Mouse (Mus musculus): ENCODE results near the gene Map2k2.
A peak's percentile ranks its signal among the peaks of the same experiment; 100 is the strongest.
"Not testable (repeated sequence)": the region's sequence is repeated elsewhere in the genome, so short reads cannot be mapped to it uniquely, and the experiment has no call there.

Gene Map2k2

DNA sequence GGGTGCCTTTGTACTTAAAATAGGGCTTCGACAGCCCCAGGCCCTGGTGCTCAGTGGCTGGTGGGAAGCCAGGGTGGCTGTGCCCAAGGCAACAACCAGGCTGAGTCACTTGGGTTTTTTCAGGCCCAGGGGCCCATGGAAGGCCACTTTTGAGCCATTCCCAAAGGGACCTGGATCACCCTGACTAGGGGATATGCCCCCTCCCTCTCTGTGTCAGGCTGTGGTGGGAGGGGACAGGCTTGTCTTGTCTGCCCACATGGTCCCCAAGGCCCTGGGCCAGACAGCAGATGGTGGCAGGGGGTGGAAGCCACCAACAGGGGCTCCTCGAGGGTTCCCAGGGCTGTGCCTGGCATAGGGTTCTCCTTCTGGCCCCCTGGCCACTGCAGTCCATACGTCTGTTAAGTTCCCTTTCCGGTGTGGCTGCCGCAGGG is 36.9 kb downstream of the Map2k2 start:
- DNase-seq (ENCODE audit: extremely low read depth, low read depth): no peak

DNA sequence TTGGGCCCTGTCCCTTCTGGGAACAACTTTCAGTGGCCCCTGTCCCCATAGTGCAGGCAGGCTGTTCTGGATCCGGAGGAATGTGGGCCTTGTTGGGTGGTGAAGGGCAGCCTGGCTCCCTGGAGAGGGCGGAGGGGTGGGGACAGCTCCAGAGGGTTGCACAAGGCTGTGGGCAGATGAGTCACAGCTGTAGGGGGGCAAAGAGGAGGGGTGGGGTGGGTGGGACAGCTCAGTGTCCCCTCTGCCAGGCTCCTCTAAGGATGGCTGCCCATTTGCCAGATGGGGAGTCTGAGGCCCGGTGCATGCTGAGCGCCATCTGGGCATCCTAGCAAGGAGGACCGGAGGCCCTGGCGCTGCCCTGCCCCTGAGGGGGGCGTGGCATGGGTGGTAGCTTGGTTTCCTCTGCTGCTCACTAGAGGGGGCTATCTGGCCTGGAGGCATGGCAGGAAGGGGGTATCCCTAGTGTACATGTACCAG is 37.5 kb downstream of the Map2k2 start:
- no peak for DNase-seq (ENCODE audit: extremely low read depth, low read depth)

DNA sequence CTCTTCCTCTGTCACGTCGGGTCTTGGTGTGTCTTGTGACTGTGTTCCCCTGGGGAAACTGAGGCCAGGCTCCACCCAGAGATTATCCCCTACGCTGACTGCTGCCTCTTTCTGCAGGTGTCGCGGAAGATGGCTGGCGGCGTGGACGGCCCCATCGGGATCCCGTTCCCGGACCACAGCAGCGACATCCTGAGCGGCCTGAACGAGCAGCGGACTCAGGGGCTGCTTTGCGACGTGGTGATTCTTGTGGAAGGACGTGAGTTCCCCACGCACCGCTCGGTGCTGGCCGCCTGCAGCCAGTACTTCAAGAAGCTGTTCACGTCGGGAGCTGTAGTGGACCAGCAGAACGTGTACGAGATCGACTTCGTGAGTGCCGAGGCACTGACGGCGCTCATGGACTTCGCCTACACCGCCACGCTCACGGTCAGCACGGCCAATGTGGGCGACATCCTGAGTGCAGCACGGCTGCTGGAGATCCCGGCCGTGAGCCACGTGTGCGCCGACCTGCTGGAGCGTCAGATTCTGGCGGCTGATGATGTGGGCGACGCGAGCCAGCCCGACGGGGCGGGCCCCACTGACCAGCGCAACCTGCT is 38.2 kb downstream of the Map2k2 start:
- no peak for DNase-seq (ENCODE audit: extremely low read depth, low read depth)

DNA sequence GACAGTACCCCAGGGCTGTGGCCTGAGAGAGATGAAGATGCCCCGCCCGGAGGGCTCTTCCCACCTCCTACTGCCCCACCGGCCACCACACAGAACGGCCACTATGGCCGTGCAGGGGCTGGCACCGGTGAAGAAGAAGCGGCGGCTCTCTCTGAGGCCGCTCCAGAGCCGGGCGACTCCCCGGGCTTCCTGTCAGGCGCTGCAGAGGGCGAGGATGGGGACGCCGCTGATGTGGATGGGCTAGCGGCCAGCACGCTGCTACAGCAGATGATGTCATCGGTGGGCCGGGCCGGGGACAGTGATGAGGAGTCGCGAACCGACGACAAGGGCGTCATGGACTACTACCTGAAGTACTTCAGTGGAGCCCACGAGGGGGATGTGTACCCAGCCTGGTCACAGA is 39.0 kb downstream of the Map2k2 start:
- DNase-seq (ENCODE audit: extremely low read depth, low read depth): no peak

DNA sequence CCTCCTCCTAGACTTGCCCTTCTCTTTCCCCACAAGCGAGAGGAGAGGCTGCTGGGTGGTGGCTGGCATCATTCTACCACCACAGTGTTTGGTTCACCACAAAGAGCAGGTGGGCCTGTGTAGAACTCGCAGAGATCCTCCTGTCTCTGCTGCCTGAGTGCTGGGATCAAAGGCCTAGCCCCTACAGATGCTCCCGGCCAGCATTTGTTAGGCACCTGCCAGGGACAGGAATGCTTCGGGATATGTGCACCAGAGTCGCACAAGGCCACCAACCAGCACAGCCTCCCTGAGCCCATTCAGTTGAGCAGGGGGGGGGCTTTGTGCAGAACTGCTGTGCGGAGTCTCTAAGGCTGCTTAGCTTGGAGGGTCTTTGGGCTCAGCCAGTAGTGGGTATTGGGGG is 39.6 kb downstream of the Map2k2 start:
- DNase-seq (ENCODE audit: extremely low read depth, low read depth): no peak

DNA sequence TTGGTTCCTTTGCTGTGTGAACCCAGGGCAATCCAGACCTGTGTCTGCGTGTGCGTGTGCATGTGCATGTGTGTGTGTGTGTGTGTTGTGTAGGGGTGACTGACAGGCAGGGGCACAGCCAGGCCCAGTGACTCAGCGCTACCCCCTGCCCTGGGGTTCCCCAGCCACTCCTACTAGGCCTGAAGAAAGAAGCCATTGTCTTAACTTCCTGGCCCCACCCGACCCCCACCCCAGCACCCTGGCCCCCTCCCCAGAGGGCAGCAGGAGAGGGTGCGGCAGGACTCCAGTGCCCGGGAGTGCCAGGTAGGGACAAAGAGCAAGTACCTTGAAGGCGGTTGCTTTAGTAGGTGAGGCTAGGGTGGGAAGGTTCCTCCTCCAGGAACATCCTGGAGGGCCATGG is 40.1 kb downstream of the Map2k2 start:
- DNase-seq (ENCODE audit: extremely low read depth, low read depth): no peak

DNA sequence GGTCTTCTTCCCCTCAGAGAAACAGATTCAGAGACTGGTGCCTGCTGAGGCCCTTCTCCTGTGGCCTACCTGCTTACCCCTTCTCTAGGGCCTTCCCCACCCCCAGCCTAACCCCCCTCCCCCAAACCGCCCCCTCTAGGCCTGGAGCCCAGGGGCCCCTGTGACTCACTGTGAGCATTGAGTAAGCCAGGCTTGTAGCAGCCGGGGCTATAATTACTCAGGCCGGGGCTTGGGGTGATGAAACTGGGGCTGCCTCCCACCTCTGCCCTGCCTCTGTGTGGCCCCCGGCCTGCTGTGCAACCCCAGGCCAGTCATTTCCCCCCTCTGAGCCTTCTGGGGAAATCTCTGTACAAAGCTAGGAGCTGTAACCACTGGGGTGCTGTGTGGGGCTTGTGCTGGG is 40.6 kb downstream of the Map2k2 start:
- DNase-seq (ENCODE audit: extremely low read depth, low read depth): no peak

DNA sequence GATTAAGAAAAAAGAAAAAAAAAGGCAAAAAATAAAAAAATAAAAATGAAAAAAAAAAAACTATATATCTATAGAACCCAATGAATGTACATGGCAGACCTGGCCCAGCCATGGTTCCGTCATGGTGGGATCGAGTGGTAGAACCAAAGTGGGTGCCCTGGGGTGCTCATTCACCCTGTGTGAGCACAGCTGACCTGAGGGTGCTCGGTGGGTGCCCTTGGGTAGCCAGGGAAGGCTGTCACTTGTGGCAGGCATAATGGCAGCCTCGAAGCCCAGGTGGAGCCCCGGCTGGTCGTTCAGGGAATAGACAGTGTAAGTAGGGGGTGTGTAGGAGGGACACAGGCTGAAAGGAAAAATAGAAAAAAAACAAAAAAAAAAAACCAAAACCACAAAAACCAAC is 45.5 kb downstream of the Map2k2 start:
- no peak for DNase-seq (ENCODE audit: extremely low read depth, low read depth)

DNA sequence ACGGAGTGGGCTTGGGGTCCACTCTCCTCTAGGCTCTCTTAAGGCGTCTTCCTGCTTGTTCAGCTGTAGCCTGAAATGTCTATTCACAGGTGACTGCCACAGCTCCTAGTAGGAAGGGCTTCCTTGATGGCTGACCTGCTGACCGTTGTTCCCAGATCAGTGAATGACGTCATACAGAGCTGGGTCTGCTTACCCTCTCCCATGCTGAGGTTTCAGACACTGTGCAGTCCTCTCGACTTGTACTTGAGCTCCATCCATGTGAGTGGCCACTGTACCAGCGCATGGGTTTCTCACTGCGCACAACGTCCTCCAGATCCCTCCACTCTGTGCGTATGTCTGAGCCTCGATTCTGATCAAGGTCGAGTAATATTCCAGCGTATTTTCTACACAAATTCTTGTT is 46.9 kb downstream of the Map2k2 start:
- DNase-seq (ENCODE audit: extremely low read depth, low read depth): no peak

DNA sequence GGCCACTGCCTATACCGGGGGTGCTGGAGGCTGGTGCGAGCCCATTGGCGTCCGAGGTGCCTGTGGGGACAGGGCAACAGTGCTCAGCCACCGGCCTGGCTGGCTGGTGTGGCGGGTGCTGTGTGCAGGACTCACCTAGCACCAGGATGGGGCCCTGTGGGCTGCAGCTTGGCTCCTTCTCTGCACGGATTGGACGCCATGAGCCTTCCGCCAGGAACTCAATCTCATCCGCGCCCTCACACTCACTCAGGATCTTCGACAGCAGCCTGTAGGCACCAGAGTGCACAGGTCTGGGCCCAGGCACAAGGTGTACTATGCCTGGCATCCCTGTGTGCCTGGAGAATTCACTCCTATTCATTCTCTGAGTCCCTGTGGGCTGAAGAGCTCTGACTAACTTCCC is 48.6 kb downstream of the Map2k2 start:
- no peak for DNase-seq (ENCODE audit: extremely low read depth, low read depth)

DNA sequence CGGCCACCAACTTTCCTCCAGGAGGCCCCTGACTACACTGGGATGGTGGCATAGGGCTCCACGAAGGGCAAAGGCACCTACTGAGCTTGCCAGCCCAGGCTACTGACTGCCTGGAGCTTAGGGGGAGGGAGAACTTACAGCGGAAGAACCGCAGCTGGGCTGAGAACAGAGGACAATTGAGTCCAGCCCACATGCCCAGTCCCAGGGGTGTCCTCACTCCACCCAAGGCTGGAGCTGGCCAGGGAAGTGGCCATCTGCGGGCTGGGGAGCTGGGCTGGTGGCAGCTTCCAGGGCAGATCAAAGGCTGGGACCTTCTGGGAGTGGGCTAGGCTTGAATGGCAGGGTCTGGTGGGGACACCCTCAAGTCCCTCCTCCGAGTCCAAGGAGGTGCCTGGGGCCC is 49.0 kb downstream of the Map2k2 start:
- DNase-seq (ENCODE audit: extremely low read depth, low read depth): no peak

DNA sequence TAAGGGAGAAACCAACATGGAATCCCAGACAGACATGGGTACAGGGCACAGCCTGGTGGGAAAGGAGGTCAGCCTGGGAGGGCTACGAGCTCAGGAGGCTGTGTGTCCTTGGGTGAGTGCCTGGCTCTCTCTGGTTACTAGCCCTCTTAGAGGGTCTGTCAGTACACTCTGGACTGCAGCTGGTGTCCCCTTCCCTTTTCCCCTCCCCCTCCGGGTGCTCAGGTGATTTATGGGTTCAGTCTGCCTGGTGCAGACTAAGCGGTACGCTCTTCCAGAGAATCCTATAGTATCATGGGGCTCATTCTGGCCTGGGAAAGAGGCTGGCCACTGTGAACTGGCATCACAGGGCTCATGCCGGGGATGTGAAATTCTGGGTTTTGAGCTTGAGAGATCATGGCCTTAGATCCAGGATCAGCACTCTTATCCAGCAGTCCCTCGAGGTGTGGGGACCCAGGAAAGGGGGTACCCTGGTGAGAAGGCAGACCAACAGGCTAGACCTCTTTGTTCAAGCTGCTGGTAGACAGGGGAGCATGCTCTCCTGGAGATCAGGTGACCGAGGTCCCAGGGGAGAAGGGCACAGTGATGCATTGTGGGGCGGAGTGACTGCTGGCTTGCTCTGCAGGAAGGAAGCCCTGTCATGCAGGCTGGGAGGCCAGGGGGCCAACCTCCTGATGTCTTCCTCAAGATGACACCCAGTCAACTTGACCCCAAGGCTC is 56.0 kb downstream of the Map2k2 start:
- DNase-seq (ENCODE audit: extremely low read depth, low read depth): no peak

DNA sequence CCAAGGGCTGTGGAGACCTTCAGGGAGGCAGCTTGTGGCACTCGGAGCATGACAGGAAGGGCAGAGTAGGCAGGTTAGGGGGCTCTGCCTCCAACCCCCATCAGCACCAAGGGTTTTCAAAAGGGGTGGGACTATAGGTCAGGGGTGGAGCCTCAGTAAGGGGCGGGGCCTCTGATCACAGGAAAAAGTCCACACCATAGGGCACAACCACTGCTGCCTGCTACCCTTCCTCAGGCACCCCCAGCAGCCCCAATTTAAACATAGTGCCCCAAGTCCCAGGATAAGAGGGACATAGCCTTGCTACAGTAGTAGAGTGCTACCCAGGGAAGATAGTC is 56.6 kb downstream of the Map2k2 start:
- no peak for DNase-seq (ENCODE audit: extremely low read depth, low read depth)

DNA sequence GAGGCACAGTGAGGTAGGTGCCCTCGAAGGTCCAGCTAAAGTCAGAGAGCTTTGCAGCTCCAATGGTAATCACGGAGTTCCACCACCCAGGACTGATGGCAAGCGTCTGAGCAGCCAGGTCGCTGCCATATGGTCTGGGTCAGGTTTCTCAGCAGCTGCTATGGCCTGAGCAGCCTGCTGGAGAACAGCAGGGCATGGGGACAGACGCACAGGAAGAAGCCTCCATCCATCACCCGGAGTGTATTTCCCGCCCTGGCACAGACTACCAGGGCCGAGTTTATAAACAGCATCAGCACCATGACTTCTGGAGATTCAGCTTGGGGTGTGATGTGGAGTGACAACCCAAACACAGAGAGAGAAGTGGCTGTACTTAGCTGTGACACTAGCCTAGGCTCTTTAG is 59.4 kb downstream of the Map2k2 start:
- DNase-seq (ENCODE audit: extremely low read depth, low read depth): no peak

DNA sequence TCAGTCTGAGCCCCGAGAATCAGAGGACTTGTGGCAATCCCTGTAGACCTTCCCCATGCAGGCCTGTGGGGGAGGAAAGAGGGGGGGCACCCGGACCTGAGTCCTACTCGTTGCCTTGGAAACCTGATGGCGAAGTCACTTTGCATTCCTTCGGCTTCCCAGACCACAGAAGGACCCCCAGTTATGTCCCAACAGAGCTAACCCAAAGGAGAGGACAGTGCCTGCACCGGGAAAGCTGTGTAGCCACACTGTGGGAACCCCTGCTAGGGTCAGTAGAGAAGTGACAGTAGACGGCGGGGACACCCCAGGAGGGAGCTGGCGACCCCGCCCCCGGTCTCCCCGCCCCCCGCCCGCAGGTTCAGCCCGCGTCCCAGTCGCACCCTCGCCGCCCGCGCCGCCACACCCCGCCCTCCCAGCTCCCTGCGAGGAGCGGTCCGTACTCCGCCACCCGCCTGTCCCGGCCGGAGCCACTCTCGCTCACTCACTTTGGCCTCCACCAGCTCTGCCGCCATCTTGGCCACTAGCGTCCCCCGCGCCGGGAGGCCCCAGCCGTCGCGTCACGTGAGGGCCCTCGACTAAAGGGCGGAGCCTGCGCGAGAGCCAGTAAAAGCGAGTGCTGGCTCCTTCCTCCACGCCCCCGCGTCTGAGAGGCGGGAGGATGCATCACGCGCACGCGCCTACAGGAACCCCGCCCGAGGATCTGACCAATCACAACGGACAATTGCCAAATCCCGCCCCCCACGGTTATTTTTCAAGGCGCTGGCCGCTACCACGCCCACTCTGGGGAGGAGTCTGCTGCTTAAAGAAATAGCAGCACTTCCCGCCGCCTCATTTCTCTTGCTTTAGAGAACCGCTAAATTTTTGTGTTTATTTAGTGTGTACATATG is 61.7 kb downstream of the Map2k2 start, which contains the start of gene Pias4:
TSS of gene Pias4 (minus strand) at position 724 of the 887 bp plus-strand sequence.
- DNase-seq (ENCODE audit: extremely low read depth, low read depth): peak; percentile 92

DNA sequence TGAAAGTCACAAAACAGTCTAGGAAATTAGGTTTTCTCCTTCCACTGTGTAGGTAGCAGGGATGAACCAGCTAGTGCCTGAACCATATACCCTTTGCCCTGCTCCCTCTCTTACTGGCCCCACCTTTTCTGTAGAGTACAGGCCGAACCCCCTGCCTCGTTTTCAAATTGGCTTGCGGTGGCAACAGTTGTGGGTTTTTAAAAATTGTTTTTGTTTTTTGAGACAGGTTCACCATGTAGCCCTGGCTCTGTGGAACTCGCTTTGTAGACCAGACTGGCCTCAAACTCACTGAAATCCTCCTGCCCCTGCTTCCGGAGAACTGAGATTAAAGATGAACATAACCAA is 62.3 kb downstream of the Map2k2 start:
- DNase-seq (ENCODE audit: extremely low read depth, low read depth): no peak

DNA sequence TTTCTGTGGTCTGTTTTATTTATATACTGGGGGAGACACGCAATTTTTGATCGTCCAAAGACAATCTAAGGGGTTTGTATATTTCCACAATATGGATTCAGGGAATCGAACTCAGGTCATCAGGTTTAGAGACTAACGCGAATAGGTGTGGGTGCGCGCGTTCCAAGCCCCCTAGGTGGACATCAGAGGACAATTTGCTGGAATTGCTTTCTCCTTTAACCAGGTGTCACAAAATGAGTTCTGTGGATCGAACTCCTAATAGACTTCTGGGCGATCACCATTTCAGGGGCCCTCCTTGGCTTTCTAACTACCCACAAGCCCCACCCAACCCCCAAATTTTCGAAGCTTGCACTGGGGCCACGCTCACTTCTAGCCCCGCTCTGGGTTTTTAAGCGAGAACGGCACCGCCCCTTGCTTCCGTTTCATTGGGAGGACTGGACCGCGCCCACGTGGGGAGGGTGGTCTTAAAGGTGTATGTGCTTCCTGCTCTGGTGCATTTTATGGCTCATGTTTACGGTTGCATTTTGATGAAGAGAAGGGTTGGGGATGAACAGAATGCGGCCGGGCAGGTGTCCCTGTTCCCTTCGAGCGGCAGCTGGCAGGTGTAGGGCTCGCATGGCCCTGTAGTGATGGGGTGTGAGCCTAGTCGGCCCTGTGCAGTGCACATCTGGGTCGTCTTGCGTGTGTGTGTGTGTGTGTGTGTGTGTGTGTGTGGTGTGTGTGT is 63.0 kb downstream of the Map2k2 start:
- DNase-seq (ENCODE audit: extremely low read depth, low read depth): peak; percentile 86

DNA sequence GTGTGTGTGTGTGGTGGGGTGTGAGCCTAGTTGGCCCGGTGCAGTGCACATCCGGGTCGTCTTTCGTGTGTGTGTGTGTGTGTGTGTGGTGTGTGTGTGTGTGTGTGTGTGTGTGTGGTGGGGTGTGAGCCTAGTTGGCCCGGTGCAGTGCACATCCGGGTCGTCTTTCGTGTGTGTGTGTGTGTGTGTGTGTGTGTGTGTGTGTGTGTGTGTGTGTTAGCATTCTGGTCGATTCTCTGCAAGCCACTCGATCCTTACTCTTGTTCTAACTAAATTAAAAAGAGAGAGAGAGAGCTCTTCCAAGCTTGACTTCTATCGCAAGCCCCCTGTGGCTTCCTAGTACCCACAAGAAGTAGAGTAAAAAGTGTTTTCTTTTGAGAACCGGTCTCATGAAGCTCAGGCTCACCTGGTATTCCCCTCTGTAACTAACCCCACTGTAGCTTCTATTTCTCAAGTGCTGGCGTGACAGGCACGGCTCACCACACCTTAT is 63.7 kb downstream of the Map2k2 start:
- DNase-seq (ENCODE audit: extremely low read depth, low read depth): not testable (repeated sequence)

DNA sequence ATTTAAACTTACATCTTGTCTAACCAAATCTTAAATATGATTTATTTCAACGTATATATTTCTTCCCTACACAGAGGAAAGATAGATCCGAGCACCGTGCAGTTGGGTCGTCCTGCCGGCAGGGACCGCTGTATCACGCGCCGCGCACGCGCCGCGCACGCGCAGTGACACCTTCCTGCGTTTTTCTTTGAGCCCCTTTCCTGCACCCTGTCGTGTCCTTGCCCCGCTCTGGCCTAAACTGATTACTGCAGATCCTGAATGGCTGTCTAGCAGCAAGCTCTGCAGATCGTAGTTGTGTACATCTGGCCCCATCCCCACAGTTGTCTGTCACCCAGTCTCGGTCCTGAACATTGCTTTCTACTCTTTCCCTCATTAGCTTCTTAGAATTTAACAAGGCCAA is 67.4 kb downstream of the Map2k2 start:
- DNase-seq (ENCODE audit: extremely low read depth, low read depth): peak; percentile 78

DNA sequence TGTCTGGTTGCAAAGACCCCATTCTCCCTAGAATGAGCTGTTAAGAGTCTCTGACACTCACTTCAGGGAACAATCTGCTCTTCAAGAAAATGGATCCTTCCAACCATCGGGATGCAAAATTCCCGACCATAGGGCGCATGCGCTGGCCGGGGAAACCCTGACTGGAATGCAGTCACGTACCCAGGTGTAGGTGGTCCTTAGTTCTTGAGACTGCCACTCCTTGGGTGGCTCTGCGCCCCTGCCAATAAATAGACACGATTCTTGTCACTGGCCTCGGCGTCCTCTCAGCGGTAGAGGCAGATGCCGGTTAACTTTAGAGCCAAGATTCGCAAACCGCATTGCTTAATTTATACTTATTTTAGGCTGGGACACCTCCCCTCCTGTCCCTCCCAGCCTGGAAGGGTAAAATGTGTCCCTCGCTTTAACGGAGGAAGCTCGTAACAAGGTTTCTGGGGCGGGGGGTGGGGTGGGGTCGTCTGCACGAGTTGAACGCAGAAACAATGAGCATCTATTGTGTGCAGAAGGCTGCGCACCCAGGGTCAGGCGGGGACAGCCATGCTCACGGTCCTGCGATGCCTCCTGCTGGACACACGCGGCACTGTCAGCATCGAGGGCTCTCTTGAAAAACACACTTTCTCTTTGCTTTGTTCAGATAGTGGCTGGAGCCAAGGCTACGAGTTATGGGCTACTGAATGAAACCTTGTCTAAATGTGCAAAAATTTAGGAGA is 69.1 kb downstream of the Map2k2 start:
- peak; percentile 73 for DNase-seq (ENCODE audit: extremely low read depth, low read depth)

DNA sequence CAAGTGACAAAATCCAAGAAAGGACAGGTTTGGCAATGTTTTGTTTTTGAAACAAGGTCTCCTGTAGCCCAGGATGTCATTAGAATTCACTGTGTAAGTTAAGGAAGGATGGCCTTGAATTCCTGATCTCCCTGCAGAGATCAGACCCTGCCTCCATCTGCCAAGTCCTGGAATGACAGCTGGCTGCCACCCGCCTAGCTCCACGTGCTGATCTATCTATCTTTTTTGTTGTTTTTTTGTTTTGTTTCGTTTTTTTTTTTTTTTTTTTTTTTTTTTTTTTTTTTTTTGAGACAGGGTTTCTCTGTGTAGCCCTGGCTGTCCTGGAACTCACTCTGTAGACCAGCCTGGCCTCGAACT is 69.6 kb downstream of the Map2k2 start:
- not testable (repeated sequence) for DNase-seq (ENCODE audit: extremely low read depth, low read depth)
